Mouse (Mus musculus) R1 (cell line): ENCODE data around the gene Erich3.

ENCODE experiments used
- DNase-seq: peaks from one replicate; pipeline ENCODE4 v3.0.0-alpha.2; 2018; ENCODE audit warnings: low read depth, low spot score

Gene Erich3

GRCm38 (mm10) chr3:154766321-154766720 is 102.7 kb downstream of the Erich3 start:
- DNase-seq = no peak

GRCm38 (mm10) chr3:154771651-154772050 is 108.0 kb downstream of the Erich3 start:
- DNase-seq = no peak

GRCm38 (mm10) chr3:154778836-154779595 is 115.4 kb downstream of the Erich3 start:
- DNase-seq = no peak

- DNase-seq = no peak
Measured at GRCm38 (mm10) chr3:154786354-154786753, 122.7 kb downstream of the Erich3 start.

GRCm38 (mm10) chr3:154787611-154788010 is 124.0 kb downstream of the Erich3 start:
- DNase-seq = no peak

GRCm38 (mm10) chr3:154793571-154793970 is 129.9 kb downstream of the Erich3 start:
- no peak for DNase-seq

- no peak for DNase-seq
Measured at GRCm38 (mm10) chr3:154798806-154799205, 135.1 kb downstream of the Erich3 start.

- no peak for DNase-seq
Measured at GRCm38 (mm10) chr3:154800454-154800853, 136.8 kb downstream of the Erich3 start.

GRCm38 (mm10) chr3:154800888-154801429 is 137.3 kb downstream of the Erich3 start:
- no peak for DNase-seq

- DNase-seq = peak; percentile 13
Measured at GRCm38 (mm10) chr3:154806626-154807025, 143.0 kb downstream of the Erich3 start.

- no peak for DNase-seq
Measured at GRCm38 (mm10) chr3:154810273-154810870, 146.7 kb downstream of the Erich3 start.

GRCm38 (mm10) chr3:154811281-154811680 is 147.6 kb downstream of the Erich3 start:
- DNase-seq = no peak

- no peak for DNase-seq
Measured at GRCm38 (mm10) chr3:154811833-154812232, 148.2 kb downstream of the Erich3 start.

- peak; percentile 44 for DNase-seq
Measured at GRCm38 (mm10) chr3:154812893-154813292, 149.2 kb downstream of the Erich3 start.

- no peak for DNase-seq
Measured at GRCm38 (mm10) chr3:154815606-154816005, 151.9 kb downstream of the Erich3 start.

- DNase-seq = no peak
Measured at GRCm38 (mm10) chr3:154816231-154816630, 152.6 kb downstream of the Erich3 start.

GRCm38 (mm10) chr3:154816801-154817625 is 153.4 kb downstream of the Erich3 start:
- peak; percentile 33 for DNase-seq
